Mouse (Mus musculus) C2C12 (cell line): ENCODE data around the gene Slc26a10. TPM values are rescaled to one million over a fixed set of nuclear protein-coding genes. Genes with fewer than 3 reads are reported as not detected.

ENCODE experiments used
- H3K27me3 ChIP-seq: one replicate; pipeline ENCODE4 v1.6.1; 2011; ENCODE audit not compliant: control insufficient read depth, insufficient read depth, insufficient read length
- H3K36me3 ChIP-seq: one replicate; pipeline ENCODE4 v1.6.1; 2011; ENCODE audit not compliant: control insufficient read depth, insufficient read depth
- H3K4me3 ChIP-seq: one replicate; pipeline ENCODE4 v1.5.1; 2011; ENCODE audit warnings: mild to moderate bottlenecking, control low read depth; ENCODE audit not compliant: poor library complexity, insufficient read depth, severe bottlenecking
- H3K79me2 ChIP-seq: one replicate; pipeline ENCODE4 v1.6.1; 2011; ENCODE audit not compliant: control insufficient read depth, insufficient read depth
- H3K79me3 ChIP-seq: one replicate; pipeline ENCODE4 v1.6.1; 2011; ENCODE audit warnings: low read depth, control low read depth
- H3ac ChIP-seq: one replicate; pipeline ENCODE3; 2011; ENCODE audit warnings: low read depth; ENCODE audit not compliant: control insufficient read depth, insufficient read length
- CEBPB ChIP-seq: IDR thresholded peaks from one replicate; pipeline ENCODE4 v1.6.1; 2011; ENCODE audit warnings: low read depth, mild to moderate bottlenecking, control low read depth, moderate library complexity
- CTCF ChIP-seq: IDR thresholded peaks from one replicate; pipeline ENCODE4 v1.5.1; 2011; ENCODE audit not compliant: control insufficient read depth, insufficient read depth, insufficient read length
- FOSL1 ChIP-seq: IDR thresholded peaks from one replicate; pipeline ENCODE4 v1.8.0; 2011; ENCODE audit warnings: mild to moderate bottlenecking, low read length; ENCODE audit not compliant: poor library complexity, insufficient read depth, severe bottlenecking
- MAX ChIP-seq: IDR thresholded peaks from one replicate; pipeline ENCODE4 v1.6.1; 2011; ENCODE audit warnings: mild to moderate bottlenecking, control low read depth
- MYOD1 ChIP-seq: IDR thresholded peaks from one replicate; pipeline ENCODE4 v1.6.1; 2011; ENCODE audit warnings: low read depth; ENCODE audit not compliant: control insufficient read depth, insufficient read length
- MYOG ChIP-seq: IDR thresholded peaks from one replicate; pipeline ENCODE4 v1.6.1; 2011; ENCODE audit not compliant: control insufficient read depth, insufficient read length; ENCODE audit errors: extremely low read depth
- USF1 ChIP-seq: IDR thresholded peaks from one replicate; pipeline ENCODE4 v1.6.1; 2011; ENCODE audit warnings: low read depth, mild to moderate bottlenecking, control low read depth, moderate library complexity
- polyA plus RNA-seq: library from polyadenylated mRNA; unstranded; fragments of >200 nt; fragmentation: generic; extraction: Trizol; gene quantifications from one replicate; pipeline ENCODE4 v1.2.1, GENCODE M21; 2012; ENCODE audit warnings: missing spikeins

The Slc26a10 gene
- polyA plus RNA-seq, 1 experiment: 2.9 TPM

DNA sequence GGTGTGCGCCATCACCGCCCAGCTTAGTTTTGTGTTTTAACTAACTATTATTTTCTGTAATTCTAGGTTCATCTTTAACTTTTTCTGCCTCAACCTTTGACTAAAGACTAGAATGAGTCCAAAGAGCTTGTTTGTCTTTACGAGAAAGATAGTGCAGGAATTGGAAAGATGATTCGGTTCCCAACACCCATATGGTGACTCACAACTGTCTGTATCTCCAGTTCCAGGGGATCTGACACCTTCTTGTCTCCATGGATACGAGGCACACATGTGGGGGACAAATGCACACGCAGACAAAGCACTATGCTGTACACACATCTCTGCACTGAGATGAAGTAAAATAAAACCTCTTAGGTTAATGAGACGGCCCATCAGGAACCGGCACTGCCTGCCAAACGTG lies 20.4 kb downstream of the Slc26a10 start:
- H3K36me3 ChIP-seq: no peaks in the 10 kb centered on the region
- H3K79me2 ChIP-seq: no peaks in the 10 kb centered on the region
- no peak overlapping the region for H3K4me3 ChIP-seq
- H3ac ChIP-seq: no peak overlapping the region
- H3K27me3 ChIP-seq: no peaks in the 10 kb centered on the region
- TF ChIP-seq MYOG (no peak), MAX (no peak), CEBPB (no peak), USF1 (no peak), CTCF (no peak), MYOD1 (no peak), FOSL1 (no peak)
- H3K79me3 ChIP-seq: no peaks in the 10 kb centered on the region

DNA sequence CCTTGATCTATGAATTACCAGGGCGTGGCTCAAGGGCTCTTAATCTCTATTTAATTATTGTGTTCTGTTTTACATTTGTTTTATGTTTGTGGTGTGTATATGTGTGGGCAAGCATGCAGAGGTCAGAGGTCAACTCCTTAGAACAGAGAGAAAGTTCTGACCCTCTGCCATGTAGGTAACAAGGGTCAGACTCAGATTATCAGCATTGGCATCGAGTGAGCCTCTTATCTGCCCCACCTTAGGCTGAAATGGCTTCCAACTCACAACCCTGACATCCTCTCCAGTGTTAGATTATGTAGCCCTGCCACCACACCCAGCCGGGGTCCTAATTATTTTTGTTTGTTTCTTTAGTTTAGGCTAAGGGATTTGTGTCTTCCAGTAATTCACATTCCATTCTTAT lies 22.0 kb downstream of the Slc26a10 start:
- Histone ChIP-seq H3K36me3 (no peaks in the 10 kb centered on the region), H3K79me2 (no peaks in the 10 kb centered on the region), H3K4me3 (no peak overlapping the region), H3ac (no peak overlapping the region), H3K27me3 (no peaks in the 10 kb centered on the region), H3K79me3 (no peaks in the 10 kb centered on the region)
- TF ChIP-seq MYOG (no peak), USF1 (no peak), MYOD1 (no peak), CTCF (no peak), MAX (no peak), FOSL1 (no peak), CEBPB (no peak)

- Histone ChIP-seq H3K79me3 (no peaks in the 10 kb centered on the region), H3ac (no peak overlapping the region), H3K27me3 (no peaks in the 10 kb centered on the region), H3K4me3 (no peak overlapping the region), H3K79me2 (no peaks in the 10 kb centered on the region), H3K36me3 (no peaks in the 10 kb centered on the region)
- no peak for TF ChIP-seq USF1
- no peak for TF ChIP-seq MYOG
- no peak for TF ChIP-seq CTCF
- no peak for TF ChIP-seq MYOD1
These were observed 23.9 kb downstream of the Slc26a10 start for GRCm38 (mm10) chr10:127156511-127156910.

- TF ChIP-seq CTCF: no peak
- TF ChIP-seq MAX: no peak
- TF ChIP-seq CEBPB: no peak
- no peak for TF ChIP-seq FOSL1
- no peak for TF ChIP-seq MYOG
- no peak for TF ChIP-seq USF1
- no peak for TF ChIP-seq MYOD1
- no peak overlapping the region for H3K4me3 ChIP-seq
These were observed 24.4 kb downstream of the Slc26a10 start for GRCm38 (mm10) chr10:127156089-127156488.

GRCm38 (mm10) chr10:127154652-127155051 lies 25.8 kb downstream of the Slc26a10 start:
- Histone ChIP-seq H3K27me3 (no peaks in the 10 kb centered on the region), H3K36me3 (no peaks in the 10 kb centered on the region), H3K4me3 (no peak overlapping the region), H3ac (no peak overlapping the region), H3K79me2 (no peaks in the 10 kb centered on the region), H3K79me3 (no peaks in the 10 kb centered on the region)
- no peak for TF ChIP-seq CEBPB
- TF ChIP-seq USF1: no peak
- TF ChIP-seq MYOG: no peak
- no peak for TF ChIP-seq MAX
- no peak for TF ChIP-seq CTCF
- no peak for TF ChIP-seq MYOD1
- TF ChIP-seq FOSL1: no peak

More at GRCm38 (mm10) chr10:127156089-127156488, 24.4 kb downstream of the Slc26a10 start:
- H3K36me3 ChIP-seq: no peaks in the 10 kb centered on the region
- no peak overlapping the region for H3ac ChIP-seq
- H3K79me3 ChIP-seq: no peaks in the 10 kb centered on the region
- no peaks in the 10 kb centered on the region for H3K79me2 ChIP-seq
- no peaks in the 10 kb centered on the region for H3K27me3 ChIP-seq

GRCm38 (mm10) chr10:127154241-127154640 lies 26.2 kb downstream of the Slc26a10 start:
- Histone ChIP-seq H3K4me3 (no peak overlapping the region), H3K79me2 (no peaks in the 10 kb centered on the region), H3K36me3 (no peaks in the 10 kb centered on the region), H3ac (no peak overlapping the region), H3K79me3 (no peaks in the 10 kb centered on the region), H3K27me3 (no peaks in the 10 kb centered on the region)
- no peak for TF ChIP-seq MYOD1
- no peak for TF ChIP-seq USF1
